Comparison of ENCODE assay signal across 9 mouse cellular contexts in genomic region chr11:116782737-116783145, GRCm38 (mm10). TPM values are rescaled to one million over a fixed set of nuclear protein-coding genes. Genes with fewer than 3 reads are reported as not detected.
DNase-seq lines count a peak whose midpoint lies in the region; ATAC-seq and TF ChIP-seq lines count a peak whose summit lies in the region.
"Had no signal": no experiment of that assay in that cellular context is flagged by ENCODE, and none has a peak within 500 bp of the region (broad histone marks: within the 10 kb centered on the region; RNA-seq: fewer than 3 reads in every experiment).

No protein-coding gene starts in this region.

- H3K4me1 ChIP-seq in forebrain, postnatal 0 days (ENCODE audit: insufficient read depth) = no peaks in the 10 kb centered on the region
- no peaks in the 10 kb centered on the region for H3K4me1 ChIP-seq in forebrain, embryonic 12.5 days
- H3K4me1 ChIP-seq in brown adipose tissue, adult 24 weeks (ENCODE audit: control insufficient read depth, insufficient read depth, insufficient read length, low read length) = no peaks in the 10 kb centered on the region
- H3K4me1 ChIP-seq in liver, adult 2 months (ENCODE audit: control insufficient read depth, insufficient read depth, low read length) = no peaks in the 10 kb centered on the region

- DNase-seq in forebrain, postnatal 0 days = no peak
- no peak for DNase-seq in liver, adult 2 months (ENCODE audit: extremely low read depth, low read depth, low spot score)
- peak; percentile 26 for DNase-seq in retina, embryonic 14.5 days (ENCODE audit: low spot score)
- no peak for DNase-seq in testis, postnatal 14 days (ENCODE audit: low spot score)
- no peak for DNase-seq in right cerebral cortex, postnatal 25 days

- no peak for ATAC-seq in forebrain, postnatal 0 days
- no peak for ATAC-seq in forebrain, embryonic 12.5 days (ENCODE audit: low FRiP score)
- no peak for ATAC-seq in cerebellum, adult (ENCODE audit: insufficient number of reproducible peaks, low FRiP score, low TSS enrichment)

- H3K27me3 ChIP-seq in forebrain, postnatal 0 days (ENCODE audit: insufficient read depth, low read length) = no peaks in the 10 kb centered on the region
- no peaks in the 10 kb centered on the region for H3K27me3 ChIP-seq in forebrain, embryonic 12.5 days
- H3K27me3 ChIP-seq in liver, adult 2 months (ENCODE audit: control insufficient read depth, insufficient read depth, low read length) = no peaks in the 10 kb centered on the region

- no peak overlapping the region for H3K4me3 ChIP-seq in forebrain, postnatal 0 days (ENCODE audit: low read depth, low read length)
- no peak overlapping the region for H3K4me3 ChIP-seq in forebrain, embryonic 12.5 days (replicated peaks)
- 0 out of 2 replicates have a peak overlapping the region, but pooled peaks have one; percentile 25 for H3K4me3 ChIP-seq in brown adipose tissue, adult 24 weeks (ENCODE audit: insufficient read depth, low read depth, low read length)
- no peak overlapping the region for H3K4me3 ChIP-seq in liver, adult 2 months (ENCODE audit: insufficient read depth, low read depth, low read length)

- no peak for TF ChIP-seq POLR2A in liver, adult 2 months (IDR thresholded peaks at IDR 0.05; ENCODE audit: extremely low read depth, insufficient read depth, low read length)

- H3K27ac ChIP-seq in forebrain, postnatal 0 days (ENCODE audit: low read depth, low read length) = no peak overlapping the region
- no peak overlapping the region for H3K27ac ChIP-seq in forebrain, embryonic 12.5 days
- H3K27ac ChIP-seq in brown adipose tissue, adult 24 weeks (replicated peaks; ENCODE audit: low read depth, low read length) = no peak overlapping the region
- H3K27ac ChIP-seq in liver, adult 2 months (replicated peaks; ENCODE audit: insufficient read depth, low read depth, low read length) = no peak overlapping the region

- TF ChIP-seq CTCF in forebrain, postnatal 0 days (IDR thresholded peaks at IDR 0.05; ENCODE audit: low read depth) = 0 out of 2 replicates have a peak, but pooled peaks have one; percentile 5
- TF ChIP-seq CTCF in liver, adult 2 months (IDR thresholded peaks at IDR 0.05; ENCODE audit: low read depth, low read length) = 0 out of 2 replicates have a peak, but pooled peaks have one; percentile 9

- H3K9ac ChIP-seq in forebrain, postnatal 0 days = no peak overlapping the region
- no peak overlapping the region for H3K9ac ChIP-seq in forebrain, embryonic 12.5 days
- H3K9ac ChIP-seq in liver, adult 2 months (ENCODE audit: low read depth, low read length) = no peak overlapping the region

- H3K79me2 ChIP-seq in liver, adult 2 months (ENCODE audit: control insufficient read depth, insufficient read depth, low read length) = no peaks in the 10 kb centered on the region

- WGBS in forebrain, postnatal 0 days = 63% methylated on average over 9 of the region's 9 CpGs
- 76% methylated on average over 9 of the region's 9 CpGs for WGBS in forebrain, embryonic 12.5 days
- 35% methylated on average over 9 of the region's 9 CpGs for WGBS in liver, adult 2 months

- no peaks in the 10 kb centered on the region for H3K9me3 ChIP-seq in forebrain, postnatal 0 days (ENCODE audit: low read length)
- no peaks in the 10 kb centered on the region for H3K9me3 ChIP-seq in forebrain, embryonic 12.5 days

- H3K4me2 ChIP-seq in forebrain, postnatal 0 days (ENCODE audit: low read depth) = no peak overlapping the region
- no peak overlapping the region for H3K4me2 ChIP-seq in forebrain, embryonic 12.5 days

- no peaks in the 10 kb centered on the region for H3K36me3 ChIP-seq in forebrain, postnatal 0 days (ENCODE audit: insufficient read depth)
- H3K36me3 ChIP-seq in forebrain, embryonic 12.5 days (replicated peaks) = no peaks in the 10 kb centered on the region
- H3K36me3 ChIP-seq in liver, adult 2 months (ENCODE audit: control insufficient read depth, insufficient read depth, low read length) = no peaks in the 10 kb centered on the region

RNA-seq across cellular contexts. Expression of gene St6galnac1, which starts 7.4 kb away (rescaled TPM):
- total RNA-seq in forebrain, postnatal 0 days (2014; rRNA removed) = not detected in 2 replicates
- polyA plus RNA-seq in forebrain, postnatal 0 days (2015; fragmentation: Nextera tagmentation; extraction: Ambion mirVana) = not detected in 2 replicates
- polyA plus RNA-seq in forebrain, embryonic 12.5 days (2016; fragmentation: Nextera tagmentation; extraction: Ambion mirVana) = not detected in 2 replicates
- not detected in 2 replicates for polyA plus RNA-seq in brown adipose tissue, adult 24 weeks (2012; ENCODE audit: insufficient read depth, insufficient read length, missing spikeins)
- total RNA-seq in liver, adult 2 months (2014; rRNA removed) = not detected in 2 replicates
- polyA plus RNA-seq in liver, adult 2 months (2012; rRNA removed) = not detected in 2 replicates
- polyA plus RNA-seq: neural tube, embryonic 11.5 days had no signal

RNA-seq across cellular contexts. Expression of gene Mxra7, which starts 45.1 kb away (rescaled TPM):
- total RNA-seq in forebrain, postnatal 0 days (2014; rRNA removed) = 9.8 TPM in 2 replicates
- polyA plus RNA-seq in forebrain, postnatal 0 days (2015; fragmentation: Nextera tagmentation; extraction: Ambion mirVana) = 11.7 and 16.0 TPM in 2 replicates
- 22.5 and 25.9 TPM in 2 replicates for polyA plus RNA-seq in forebrain, embryonic 12.5 days (2016; fragmentation: Nextera tagmentation; extraction: Ambion mirVana)
- polyA plus RNA-seq in brown adipose tissue, adult 24 weeks (2012; ENCODE audit: insufficient read depth, insufficient read length, missing spikeins) = 6.6 and 6.9 TPM in 2 replicates
- total RNA-seq in liver, adult 2 months (2014; rRNA removed) = 1.4 and 1.7 TPM in 2 replicates
- 3.2 and 3.4 TPM in 2 replicates for polyA plus RNA-seq in liver, adult 2 months (2012; rRNA removed)
